Mouse (Mus musculus) gastrocnemius, postnatal 10 days (tissue): ENCODE measurements around the gene Krtap5-4. TPM values are rescaled to one million over a fixed set of nuclear protein-coding genes. Genes with fewer than 3 reads are reported as not detected.
A peak's percentile ranks its signal among the peaks of the same experiment; 100 is the strongest.
"Not testable (repeated sequence)": the region's sequence is repeated elsewhere in the genome, so short reads cannot be mapped to it uniquely, and the experiment has no call there.

ENCODE experiments used
- DNase-seq: peaks from one replicate; pipeline ENCODE4 v3.0.0; 2021; ENCODE audit warnings: mixed read lengths
- total RNA-seq, 2 experiments: library from RNA; stranded (reverse); gene quantifications; 2 replicates each; pipeline ENCODE4 v1.2.3; 2021

The Krtap5-4 gene
- total RNA-seq, 2 experiments from 2014 or later, result not detected

GRCm38 (mm10) chr7:142322641-142323040 is 19.3 kb downstream of the Krtap5-4 start:
- no peak for DNase-seq

DNA sequence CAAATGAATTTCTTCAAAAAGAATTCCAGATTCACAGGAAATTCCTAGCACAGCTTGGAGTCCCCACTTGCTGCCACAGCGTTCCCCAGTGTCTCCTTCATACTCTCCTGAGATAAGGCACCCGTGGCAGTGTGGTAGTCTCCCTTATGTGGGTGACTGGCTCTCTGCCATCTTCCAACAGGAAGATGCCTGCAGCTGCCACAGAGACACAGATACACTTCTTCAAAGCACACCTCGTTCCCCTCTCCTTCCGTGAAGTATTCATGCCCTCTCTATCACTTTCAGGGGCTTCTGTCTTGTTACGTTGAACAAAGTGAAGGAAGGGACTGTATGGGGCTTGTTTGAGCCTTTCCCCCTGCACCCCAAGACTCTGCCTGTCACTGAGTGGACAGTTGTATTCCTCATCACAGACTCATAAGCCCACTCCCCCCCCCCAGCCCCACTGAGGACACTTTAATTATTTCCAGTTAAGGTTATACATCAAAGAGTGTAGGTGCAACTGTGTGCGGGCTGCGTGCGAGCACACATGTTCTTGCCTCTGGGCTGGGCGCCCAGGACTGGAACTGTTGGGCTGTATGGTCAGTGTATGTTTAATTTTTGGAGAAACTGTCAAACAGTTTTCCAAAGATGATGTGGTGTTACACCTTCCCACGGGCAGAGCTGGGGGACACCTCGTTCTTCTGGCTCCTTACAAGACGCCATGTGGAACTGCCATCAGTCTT is 20.2 kb downstream of the Krtap5-4 start:
- DNase-seq, result no peak

- DNase-seq, result no peak
Measured at GRCm38 (mm10) chr7:142326714-142327445, 23.5 kb downstream of the Krtap5-4 start.

DNA sequence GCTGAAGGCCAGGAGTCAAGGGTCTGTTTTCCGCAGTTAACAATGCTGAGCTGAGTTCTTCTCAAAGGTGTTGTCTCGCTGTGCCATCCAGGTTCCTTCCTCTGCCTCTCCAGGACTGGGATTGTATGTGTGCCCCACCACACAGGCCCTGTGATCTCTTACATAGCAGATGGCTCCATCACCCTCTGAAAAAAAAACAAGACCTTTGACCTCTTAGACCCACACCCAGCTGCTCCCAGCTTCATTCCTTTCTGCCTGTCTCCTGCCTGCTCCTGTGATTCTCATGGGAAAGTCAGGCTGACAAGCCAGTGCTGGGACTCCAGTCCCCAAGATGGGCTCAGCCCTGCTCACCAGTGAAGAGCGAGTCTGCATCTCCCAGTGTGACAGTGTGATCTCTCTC is 25.2 kb downstream of the Krtap5-4 start:
- DNase-seq, result no peak

DNA sequence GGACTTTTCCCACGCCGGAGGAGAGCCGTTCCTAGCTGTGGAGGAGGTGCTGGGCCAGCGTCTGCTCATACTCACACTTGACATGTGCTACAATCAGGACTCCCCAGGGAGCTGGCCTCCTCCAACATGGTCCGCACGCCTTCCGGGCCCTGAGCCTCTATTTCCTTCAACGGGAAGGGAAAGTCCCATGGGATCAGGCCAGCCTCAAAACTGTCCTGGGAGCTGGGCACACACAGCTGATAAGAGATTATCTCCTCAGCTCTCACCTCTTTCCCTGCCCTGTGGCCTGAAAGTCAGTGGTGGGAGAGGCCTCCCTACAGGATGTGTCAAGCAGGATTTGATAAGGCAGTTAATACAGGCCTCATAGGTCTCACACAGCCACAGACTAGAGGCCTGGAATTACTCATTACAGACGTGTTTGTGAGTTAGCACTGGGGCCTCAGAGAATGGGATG is 26.9 kb downstream of the Krtap5-4 start:
- DNase-seq, result peak; percentile 35

DNA sequence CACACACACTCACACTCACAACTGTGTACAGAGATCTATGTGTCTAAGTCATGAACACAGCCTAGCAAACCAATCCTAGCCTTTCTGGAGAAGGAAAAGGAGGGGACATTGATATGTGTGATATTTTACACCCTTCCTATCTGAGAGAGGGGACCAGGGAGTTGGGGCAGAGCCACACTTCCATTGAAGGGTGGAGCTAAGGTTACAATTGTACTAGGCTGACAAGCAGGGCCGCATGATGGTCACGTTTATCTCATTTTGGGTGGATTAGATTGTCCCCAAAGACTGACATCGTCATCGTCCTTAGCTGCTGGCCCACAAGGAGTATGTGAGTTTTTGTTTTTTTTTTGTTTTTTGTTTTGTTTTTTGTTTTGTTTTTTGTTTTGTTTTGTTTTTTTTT is 27.9 kb downstream of the Krtap5-4 start:
- no peak for DNase-seq

DNA sequence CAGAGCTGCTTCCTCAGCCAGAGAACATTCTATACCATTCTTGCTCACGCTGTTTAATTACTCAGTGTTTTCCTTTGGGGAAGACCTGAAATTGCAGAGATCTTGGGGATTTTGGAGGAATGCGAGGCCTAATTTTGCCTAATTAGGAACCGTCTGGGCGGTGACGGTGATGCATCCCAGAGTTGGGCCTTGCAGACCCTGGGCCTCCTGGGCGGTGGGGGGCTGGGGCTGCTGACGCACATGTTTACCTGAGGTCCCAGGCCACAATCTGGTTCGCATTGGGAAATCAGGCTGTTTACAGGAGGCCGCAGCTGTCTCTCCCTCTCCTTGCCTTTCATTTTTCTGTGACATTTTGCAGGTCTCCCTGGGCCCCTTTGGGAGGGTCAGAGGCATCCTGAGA is 29.4 kb downstream of the Krtap5-4 start:
- not testable (repeated sequence) for DNase-seq

GRCm38 (mm10) chr7:142334246-142334645 is 30.9 kb downstream of the Krtap5-4 start:
- peak; percentile 96 for DNase-seq

GRCm38 (mm10) chr7:142335151-142335550 is 31.8 kb downstream of the Krtap5-4 start:
- peak; percentile 35 for DNase-seq

DNA sequence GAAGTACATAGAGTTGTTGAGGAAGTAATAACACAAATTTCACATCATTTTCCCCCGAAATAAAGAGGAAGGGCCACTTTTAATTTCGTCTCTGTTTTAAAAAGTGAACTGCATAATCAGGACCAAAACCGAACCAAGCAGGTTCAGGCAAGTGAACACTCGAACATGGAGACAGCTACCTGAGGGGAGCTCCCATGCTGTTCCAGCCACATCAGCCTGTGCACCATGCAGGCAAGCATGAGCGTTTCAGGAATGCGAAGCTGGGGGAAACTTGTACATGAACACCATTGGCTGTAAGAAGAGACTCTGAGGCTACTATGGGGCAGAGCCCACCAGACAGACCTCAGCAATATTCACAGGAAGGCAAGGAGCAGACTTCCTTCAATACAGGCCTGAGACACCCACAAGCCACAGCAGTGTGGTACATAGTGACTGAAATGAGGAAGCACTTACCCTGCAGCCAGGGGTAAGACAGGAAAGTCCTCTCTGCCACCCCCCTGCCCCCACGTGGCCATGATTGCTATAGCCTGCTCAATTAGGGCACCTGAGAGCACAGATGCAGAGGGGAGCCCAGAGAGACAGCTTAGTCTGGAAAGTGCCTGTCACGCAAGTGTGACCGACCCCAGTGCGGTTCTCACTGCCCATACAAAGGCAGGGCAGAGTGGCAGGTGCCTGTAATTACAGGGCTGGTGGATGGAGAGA is 37.1 kb downstream of the Krtap5-4 start:
- no peak for DNase-seq

- DNase-seq, result no peak
Measured at GRCm38 (mm10) chr7:142341564-142342246, 38.4 kb downstream of the Krtap5-4 start.

DNA sequence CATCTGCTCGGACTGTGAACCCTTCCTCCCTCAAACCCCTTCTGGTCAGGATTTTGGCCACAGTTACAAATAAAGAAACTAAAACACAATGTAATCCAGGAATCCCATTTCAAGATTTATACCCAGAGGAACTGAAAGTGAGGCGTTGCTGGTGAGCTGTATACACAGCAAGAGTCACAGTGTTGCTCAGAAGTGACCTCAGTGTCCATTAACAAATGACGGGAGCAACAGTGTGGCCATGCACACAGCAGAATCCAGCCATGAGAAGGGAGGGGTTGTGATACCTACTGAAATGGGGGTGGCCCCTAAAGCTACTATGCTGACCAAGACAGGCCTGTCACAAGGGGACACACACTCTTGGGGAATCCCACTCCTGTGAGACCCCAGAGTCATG is 38.9 kb downstream of the Krtap5-4 start:
- no peak for DNase-seq

GRCm38 (mm10) chr7:142347542-142347941 is 44.2 kb downstream of the Krtap5-4 start:
- no peak for DNase-seq

DNA sequence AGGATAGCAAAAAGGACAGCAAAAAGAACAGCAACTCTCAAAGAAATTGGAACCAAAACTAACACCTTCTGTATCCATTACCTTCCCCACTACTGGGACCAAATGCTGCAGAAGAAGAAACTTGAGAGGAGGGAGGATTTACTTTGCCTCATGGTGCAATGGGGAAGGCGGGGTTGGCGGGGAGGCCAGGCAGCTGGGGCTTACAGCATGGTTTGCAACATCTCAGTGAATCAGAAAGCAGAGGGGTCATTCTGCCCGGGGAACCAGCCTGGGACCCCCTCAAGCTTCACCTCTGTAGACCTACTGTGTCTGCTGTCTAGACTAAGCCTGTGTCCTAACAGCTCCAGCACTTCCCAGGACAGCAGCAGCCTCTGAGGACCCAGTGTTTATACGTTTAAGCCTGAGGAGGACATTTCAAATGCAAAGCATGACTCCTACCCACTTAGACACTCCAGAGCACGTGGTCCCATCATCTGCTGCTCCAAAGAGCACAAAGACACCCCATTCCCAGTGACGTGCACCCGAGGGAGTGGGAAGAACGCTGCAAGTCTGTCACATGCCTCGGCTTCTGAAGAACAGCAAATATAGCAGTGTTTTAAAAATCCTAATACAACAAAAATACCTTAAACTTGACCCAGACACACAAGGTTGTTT is 46.1 kb downstream of the Krtap5-4 start:
- peak; percentile 46 for DNase-seq

DNA sequence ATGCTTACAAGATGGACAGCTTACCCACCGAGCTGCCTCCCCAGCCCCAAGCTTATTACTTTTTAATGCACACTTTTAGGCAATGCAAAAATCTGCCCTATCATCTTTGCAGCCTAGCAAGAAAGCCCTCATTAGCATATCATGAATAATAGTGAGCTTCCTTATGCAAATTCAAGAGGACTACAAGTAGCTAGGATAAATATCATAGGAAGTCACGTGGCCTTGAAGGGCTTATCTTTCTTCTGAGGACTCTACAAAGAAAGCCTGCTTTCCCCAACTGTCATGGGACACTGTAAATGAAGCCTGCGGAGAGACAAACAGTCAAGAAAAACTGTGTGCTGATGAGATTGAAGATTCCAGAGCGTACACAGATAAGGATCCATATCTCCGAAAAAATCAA is 48.2 kb downstream of the Krtap5-4 start:
- no peak for DNase-seq

DNA sequence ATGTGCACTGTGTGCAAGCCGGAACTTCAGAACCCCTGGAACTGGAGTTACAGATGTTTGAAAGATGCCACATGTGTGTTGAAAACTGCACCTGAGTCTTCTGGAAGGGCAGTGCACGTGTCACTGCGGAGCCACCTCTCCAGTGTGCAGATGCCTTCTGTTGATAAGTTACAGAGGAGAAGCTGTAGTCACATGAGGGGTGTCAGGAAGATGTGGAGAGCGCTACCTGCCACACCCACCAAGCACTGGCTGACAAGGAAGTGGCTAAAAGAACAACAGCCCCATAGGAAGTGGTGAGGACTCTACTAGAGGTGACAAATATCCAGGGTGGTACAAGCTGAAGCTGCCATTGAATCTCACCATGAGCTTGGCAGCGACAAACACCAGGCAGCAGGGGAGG is 50.5 kb downstream of the Krtap5-4 start:
- DNase-seq, result no peak

Other genes starting within 250 kb of the Krtap5-4 start
- gene Mob2, start 242.5 kb upstream of the Krtap5-4 start, total RNA-seq, result 10 to 100 TPM; 30.1 to 36.7 TPM
- gene Dusp8, start 207.7 kb upstream of the Krtap5-4 start, total RNA-seq, result 10 to 100 TPM; 16.8 to 17.3 TPM
- not detected for gene Gm45618, start 182.8 kb upstream of the Krtap5-4 start, total RNA-seq
- not detected for gene Gm39115, start 167.5 kb upstream of the Krtap5-4 start, total RNA-seq
- not detected for gene Gm45337, start 158.9 kb upstream of the Krtap5-4 start, total RNA-seq
- not detected for gene Gm29735, start 146.4 kb upstream of the Krtap5-4 start, total RNA-seq
- not detected for gene Gm4553, start 137.8 kb upstream of the Krtap5-4 start, total RNA-seq
- gene Krtap5-2, start 127.5 kb upstream of the Krtap5-4 start, total RNA-seq, result not detected
- not detected for gene Gm10153, start 113.2 kb upstream of the Krtap5-4 start, total RNA-seq
- gene Krtap5-3, start 102.2 kb upstream of the Krtap5-4 start, total RNA-seq, result not detected
- not detected for gene Gm7579, start 91.7 kb upstream of the Krtap5-4 start, total RNA-seq
- gene Krtap5-5, start 73.6 kb upstream of the Krtap5-4 start, total RNA-seq, result not detected
- gene Gm40460, start 62.5 kb upstream of the Krtap5-4 start, total RNA-seq, result not detected
- gene Gm2431, start 45.2 kb upstream of the Krtap5-4 start, total RNA-seq, result not detected
- not detected for gene Gm4559, start 29.2 kb upstream of the Krtap5-4 start, total RNA-seq
- gene Krtap5-1, start 6.4 kb upstream of the Krtap5-4 start, total RNA-seq, result not detected
- 1 to 10 TPM; 3.3 to 4.8 TPM for gene Ifitm10, start 70.2 kb downstream of the Krtap5-4 start, total RNA-seq
- 1 to 10 TPM in 1 of 2 experiments, not detected in 1; 1.0 TPM for gene Gm49369, start 79.1 kb downstream of the Krtap5-4 start, total RNA-seq
- gene Ctsd, start 84.5 kb downstream of the Krtap5-4 start, total RNA-seq, result 100 to 1,000 TPM; 249 to 254 TPM
- gene Syt8, start 131.3 kb downstream of the Krtap5-4 start, total RNA-seq, result under 1 TPM in 1 of 2 experiments, not detected in 1; 0.36 TPM
- over 10,000 TPM; 11,296 to 12,937 TPM for gene Tnni2, start 138.3 kb downstream of the Krtap5-4 start, total RNA-seq
- gene Lsp1, start 157.3 kb downstream of the Krtap5-4 start, total RNA-seq, result 10 to 100 TPM; 14.4 to 24.4 TPM
- gene Tnnt3, start 195.3 kb downstream of the Krtap5-4 start, total RNA-seq, result over 10,000 TPM; 17,146 to 18,824 TPM
- 1 to 10 TPM; 6.4 to 7.2 TPM for gene Mrpl23, start 229.1 kb downstream of the Krtap5-4 start, total RNA-seq